Mouse (Mus musculus): ENCODE results near the gene 1810037I17Rik. TPM values are rescaled to one million over a fixed set of nuclear protein-coding genes. Genes with fewer than 3 reads are reported as not detected.

Gene 1810037I17Rik
- polyA plus RNA-seq, 1 experiment from 2014 or later: 90.4 TPM

DNA sequence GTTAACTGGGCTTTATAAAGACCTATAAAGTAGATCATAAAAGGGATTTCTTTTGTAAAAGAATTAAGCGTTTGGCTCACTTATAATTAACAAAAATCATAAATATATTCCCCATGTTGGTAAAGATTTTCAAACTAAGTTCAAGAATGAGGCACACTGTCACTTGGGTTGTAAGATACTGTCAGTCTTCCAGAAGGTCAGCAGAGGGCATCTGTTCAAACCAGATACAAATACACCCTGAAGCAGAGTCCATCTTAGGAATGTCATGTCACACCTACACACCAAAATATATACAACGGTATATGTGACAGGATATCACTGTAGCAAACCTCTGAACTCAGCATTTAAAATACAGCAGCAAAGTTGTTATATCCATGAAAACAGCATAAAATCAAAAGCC, 26.1 kb downstream of the 1810037I17Rik start:
- 91% methylated on average over 2 of the region's 2 CpGs for WGBS
- no peak overlapping the region for H3K4me3 ChIP-seq
- ATAC-seq (ENCODE audit: low FRiP score, low read depth): no peak

DNA sequence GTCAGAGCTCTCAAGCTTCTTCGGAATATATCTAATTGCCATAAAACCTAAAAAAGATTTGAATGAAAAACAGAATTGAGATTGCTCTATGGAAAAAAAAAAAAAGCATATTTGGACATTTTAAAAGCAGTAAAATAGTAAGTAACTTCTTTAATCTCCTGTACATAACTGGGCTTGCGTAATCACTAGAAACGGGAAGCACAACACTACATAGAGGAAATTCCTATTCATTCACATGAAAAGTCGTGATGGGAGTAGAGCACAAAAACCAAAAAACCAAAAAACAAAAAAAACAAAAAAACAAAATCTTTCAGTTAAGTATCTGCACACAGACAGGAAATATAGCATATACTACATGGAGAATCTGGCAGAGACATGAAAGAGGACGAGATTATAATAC, 40.3 kb downstream of the 1810037I17Rik start:
- Histone ChIP-seq H3K4me3 (no peak overlapping the region), H3K4me2 (replicated peaks) (no peak overlapping the region), H3K27ac (no peak overlapping the region), H3K4me1 (no peaks in the 10 kb centered on the region), H3K9me3 (no peaks in the 10 kb centered on the region), H3K27me3 (replicated peaks) (no peaks in the 10 kb centered on the region), H3K36me3 (no peaks in the 10 kb centered on the region), H3K9ac (no peak overlapping the region)
- ATAC-seq (ENCODE audit: low FRiP score, low read depth): no peak
- WGBS: 90% methylated on average over 5 of the region's 5 CpGs

More for the DNA sequence above, 26.1 kb downstream of the 1810037I17Rik start:
- no peaks in the 10 kb centered on the region for H3K27me3 ChIP-seq (replicated peaks)
- no peak overlapping the region for H3K4me2 ChIP-seq (replicated peaks)
- no peak overlapping the region for H3K27ac ChIP-seq
- no peak overlapping the region for H3K9ac ChIP-seq
- no peaks in the 10 kb centered on the region for H3K9me3 ChIP-seq
- H3K4me1 ChIP-seq: no peaks in the 10 kb centered on the region
- H3K36me3 ChIP-seq: peaks cover 9% of the 10 kb centered on the region

DNA sequence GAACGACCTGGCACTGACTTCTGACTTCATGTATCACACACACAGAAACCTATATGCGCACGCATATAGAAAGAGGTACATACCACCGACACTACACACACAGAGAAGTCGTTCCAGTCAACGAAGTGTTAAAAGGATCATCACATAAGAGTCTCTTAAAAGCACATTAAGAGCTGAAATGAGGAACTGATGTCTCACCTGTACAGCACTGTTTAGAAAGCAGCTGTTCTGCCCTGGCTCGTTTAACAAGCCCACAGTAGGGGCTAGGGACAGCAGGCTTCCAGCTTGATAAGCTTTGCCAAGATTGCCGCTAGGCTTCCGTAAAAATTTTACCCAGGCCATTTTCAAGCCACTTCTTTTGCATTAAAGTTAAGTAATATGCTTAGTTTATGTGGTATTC, 44.4 kb downstream of the 1810037I17Rik start:
- H3K9ac ChIP-seq: no peak overlapping the region
- no peaks in the 10 kb centered on the region for H3K36me3 ChIP-seq
- H3K4me1 ChIP-seq: no peaks in the 10 kb centered on the region
- H3K4me3 ChIP-seq: no peak overlapping the region
- no peak for ATAC-seq (ENCODE audit: low FRiP score, low read depth)
- no peak overlapping the region for H3K27ac ChIP-seq
- H3K4me2 ChIP-seq (replicated peaks): no peak overlapping the region
- no peaks in the 10 kb centered on the region for H3K27me3 ChIP-seq (replicated peaks)
- 92% methylated on average over 9 of the region's 9 CpGs for WGBS
- H3K9me3 ChIP-seq: no peaks in the 10 kb centered on the region

DNA sequence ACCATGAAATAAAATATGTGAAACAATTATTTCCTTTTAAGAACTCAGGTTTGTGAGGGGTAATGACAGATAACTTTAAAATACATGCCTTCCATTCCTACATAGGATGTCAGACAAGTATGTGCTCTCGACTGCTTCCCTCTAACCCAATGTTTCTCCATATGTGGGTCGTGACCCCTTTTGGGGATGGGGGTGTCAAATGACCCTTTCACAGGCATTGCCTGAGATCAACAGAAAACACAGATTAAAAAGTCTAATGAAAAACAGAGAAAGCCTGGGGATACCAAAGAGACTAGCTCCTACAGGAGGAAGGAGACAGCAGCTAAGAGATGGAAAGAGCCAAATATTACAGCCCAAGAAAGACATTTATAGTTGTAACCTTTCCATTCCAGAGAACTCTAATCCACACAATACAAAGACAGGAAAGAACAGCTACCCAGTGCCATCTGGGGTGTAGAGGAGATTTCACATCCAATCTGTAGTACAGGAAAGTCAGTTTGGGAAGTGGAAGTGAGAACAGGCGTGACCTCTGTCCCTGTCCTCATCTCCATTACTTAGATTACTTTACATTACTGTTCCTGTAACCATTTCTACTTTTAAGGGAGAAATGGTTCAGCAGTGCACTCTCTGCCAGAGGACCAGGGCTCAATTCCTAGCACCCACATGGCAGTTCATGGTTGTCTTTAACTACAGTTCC, 48.3 kb downstream of the 1810037I17Rik start:
- Histone ChIP-seq H3K27me3 (replicated peaks) (no peaks in the 10 kb centered on the region), H3K9me3 (no peaks in the 10 kb centered on the region), H3K4me2 (replicated peaks) (no peak overlapping the region), H3K36me3 (no peaks in the 10 kb centered on the region), H3K27ac (no peak overlapping the region), H3K4me1 (no peaks in the 10 kb centered on the region), H3K4me3 (no peak overlapping the region), H3K9ac (no peak overlapping the region)
- no peak for ATAC-seq (ENCODE audit: low FRiP score, low read depth)
- WGBS: 69% methylated on average over 3 of the region's 3 CpGs

DNA sequence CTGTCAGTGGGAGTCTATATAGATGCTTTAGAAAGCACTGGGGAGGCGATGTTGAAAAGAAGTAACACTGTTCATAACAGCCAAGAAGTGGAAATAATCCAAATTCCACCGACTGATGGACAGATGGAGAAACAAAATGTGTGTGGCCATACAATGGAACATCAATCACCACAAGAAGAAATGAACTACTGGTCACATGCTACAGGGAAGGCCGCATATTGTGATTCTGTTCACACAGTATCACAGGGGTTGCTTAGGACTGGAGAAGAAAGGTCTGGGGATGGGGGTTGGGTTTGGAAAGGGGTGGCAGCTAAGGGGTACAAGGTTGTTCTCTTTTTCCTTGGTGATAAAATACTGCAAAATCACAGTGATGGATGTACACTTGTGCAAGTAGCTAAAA, 50.8 kb downstream of the 1810037I17Rik start:
- H3K36me3 ChIP-seq: no peaks in the 10 kb centered on the region
- no peaks in the 10 kb centered on the region for H3K27me3 ChIP-seq (replicated peaks)
- no peak overlapping the region for H3K4me3 ChIP-seq
- 59% methylated on average over 3 of the region's 3 CpGs for WGBS
- no peak overlapping the region for H3K9ac ChIP-seq
- H3K4me1 ChIP-seq: no peaks in the 10 kb centered on the region
- ATAC-seq (ENCODE audit: low FRiP score, low read depth): no peak
- no peak overlapping the region for H3K4me2 ChIP-seq (replicated peaks)
- no peak overlapping the region for H3K27ac ChIP-seq
- H3K9me3 ChIP-seq: no peaks in the 10 kb centered on the region

DNA sequence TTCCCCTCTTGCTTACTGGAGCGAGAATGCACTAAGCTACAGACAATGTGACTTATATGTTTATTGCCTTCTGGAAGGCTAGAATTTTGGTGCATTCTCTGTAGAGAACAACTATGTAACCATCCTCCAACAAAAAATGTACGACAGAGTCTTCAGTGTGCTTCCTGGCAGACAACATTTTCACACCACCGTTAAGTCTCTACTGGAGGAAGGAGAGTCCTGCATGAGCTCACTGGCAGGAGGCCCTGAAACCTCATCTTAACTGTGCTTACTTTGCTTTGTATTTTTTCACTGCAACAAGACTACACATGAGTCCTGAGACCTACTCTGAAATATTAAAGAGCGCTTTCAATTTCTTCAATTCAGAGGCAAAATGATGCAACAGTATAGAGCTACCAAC, 51.4 kb downstream of the 1810037I17Rik start:
- 88% methylated on average over 4 of the region's 4 CpGs for WGBS
- Histone ChIP-seq H3K27ac (no peak overlapping the region), H3K4me3 (no peak overlapping the region)

More for the DNA sequence above, 51.4 kb downstream of the 1810037I17Rik start:
- no peak for ATAC-seq (ENCODE audit: low FRiP score, low read depth)
- H3K36me3 ChIP-seq: no peaks in the 10 kb centered on the region
- H3K9ac ChIP-seq: no peak overlapping the region
- H3K9me3 ChIP-seq: no peaks in the 10 kb centered on the region
- H3K27me3 ChIP-seq (replicated peaks): no peaks in the 10 kb centered on the region
- H3K4me2 ChIP-seq (replicated peaks): no peak overlapping the region
- no peaks in the 10 kb centered on the region for H3K4me1 ChIP-seq

Other genes starting within 250 kb of the 1810037I17Rik start
- gene Pde5a, start 195.3 kb upstream of the 1810037I17Rik start, polyA plus RNA-seq (2016; fragmentation: Nextera tagmentation; extraction: Ambion mirVana): 2.7 and 2.9 TPM in 2 replicates
- not detected in 2 replicates for gene Fabp2, start 29.1 kb upstream of the 1810037I17Rik start, polyA plus RNA-seq (2016; fragmentation: Nextera tagmentation; extraction: Ambion mirVana)
- not detected in 2 replicates for gene Gm10959, start 4.8 kb upstream of the 1810037I17Rik start, polyA plus RNA-seq (2016; fragmentation: Nextera tagmentation; extraction: Ambion mirVana)
- 5.5 and 5.7 TPM in 2 replicates for gene Usp53, start 60.3 kb downstream of the 1810037I17Rik start, polyA plus RNA-seq (2016; fragmentation: Nextera tagmentation; extraction: Ambion mirVana)
- gene Myoz2, start 110.8 kb downstream of the 1810037I17Rik start, polyA plus RNA-seq (2016; fragmentation: Nextera tagmentation; extraction: Ambion mirVana): 2.6 and 3.2 TPM in 2 replicates